Mouse (Mus musculus) brain, embryonic 14.5 days (tissue): ENCODE measurements around the gene Keap1.

ENCODE experiments used
- CTCF ChIP-seq: fragments of 200-500 bp; IDR thresholded peaks from 2 replicates; pipeline ENCODE4 v1.5.1; 2012; ENCODE audit warnings: inconsistent platforms, mild to moderate bottlenecking, moderate library complexity, borderline replicate concordance; ENCODE audit not compliant: insufficient read depth, insufficient read length; ENCODE audit errors: extremely low read depth
- POLR2A ChIP-seq: fragments of 200-500 bp; IDR thresholded peaks from 2 replicates; pipeline ENCODE4 v1.6.1; 2012; ENCODE audit warnings: mild to moderate bottlenecking, inconsistent platforms, borderline replicate concordance; ENCODE audit not compliant: poor library complexity, insufficient read depth, insufficient read length, severe bottlenecking; ENCODE audit errors: extremely low read depth

- TF ChIP-seq CTCF (no peak), POLR2A (no peak)
Measured at GRCm38 (mm10) chr9:21232867-21233266, 6.3 kb downstream of the Keap1 start.
